Comparison of ENCODE assay signal across 10 mouse cellular contexts in genomic region chr8:87645371-87645770, GRCm38 (mm10).
A peak's percentile ranks its signal among the peaks of the same experiment; 100 is the strongest.
DNase-seq lines count a peak whose midpoint lies in the region; ATAC-seq lines count a peak whose summit lies in the region.
"Had no signal": no experiment of that assay in that cellular context is flagged by ENCODE, and none has a peak within 500 bp of the region (broad histone marks: within the 10 kb centered on the region; RNA-seq: fewer than 3 reads in every experiment).

No protein-coding gene starts in this region.

- no peak overlapping the region for H3K9ac ChIP-seq in midbrain, embryonic 11.5 days (ENCODE audit: low read length)
- no peak overlapping the region for H3K9ac ChIP-seq in hindbrain, embryonic 12.5 days
- H3K9ac ChIP-seq in neural tube, embryonic 14.5 days (replicated peaks; ENCODE audit: low read depth, low read length), result no peak overlapping the region

- ATAC-seq in midbrain, embryonic 11.5 days (ENCODE audit: low FRiP score), result no peak
- ATAC-seq in hindbrain, embryonic 12.5 days (ENCODE audit: low FRiP score), result peak; percentile 55; the same call in 1 of the 2 replicates
- peak; percentile 83; the same call in 1 of the 2 replicates for ATAC-seq in neural tube, embryonic 14.5 days (ENCODE audit: low read depth)
- no peak for ATAC-seq in megakaryocyte progenitor cell, adult 5-6 weeks (replicated peaks; ENCODE audit: poor library complexity)

- 51% methylated on average over 6 of the region's 6 CpGs for WGBS in midbrain, embryonic 10.5 days
- 54% methylated on average over 6 of the region's 6 CpGs for WGBS in midbrain, embryonic 11.5 days
- WGBS in hindbrain, embryonic 12.5 days, result 24% methylated on average over 6 of the region's 6 CpGs
- 15% methylated on average over 6 of the region's 6 CpGs for WGBS in neural tube, embryonic 14.5 days

- no peaks in the 10 kb centered on the region for H3K36me3 ChIP-seq in midbrain, embryonic 10.5 days
- no peaks in the 10 kb centered on the region for H3K36me3 ChIP-seq in midbrain, embryonic 11.5 days (ENCODE audit: control insufficient read depth, insufficient read depth, low read length)
- no peaks in the 10 kb centered on the region for H3K36me3 ChIP-seq in hindbrain, embryonic 12.5 days
- H3K36me3 ChIP-seq in neural tube, embryonic 14.5 days (ENCODE audit: control insufficient read depth, insufficient read depth, low read length), result no peaks in the 10 kb centered on the region

- 0 out of 2 replicates have a peak overlapping the region, but pooled peaks have one; percentile 24 for H3K27ac ChIP-seq in midbrain, embryonic 10.5 days (replicated peaks)
- H3K27ac ChIP-seq in midbrain, embryonic 11.5 days (ENCODE audit: low read depth, low read length), result no peak overlapping the region
- H3K27ac ChIP-seq in hindbrain, embryonic 12.5 days, result peak overlapping the region; percentile 61; the same call in 1 of the 2 replicates
- peak overlapping the region; percentile 68 for H3K27ac ChIP-seq in neural tube, embryonic 14.5 days (ENCODE audit: low read depth, low read length)

- H3K9me3 ChIP-seq in midbrain, embryonic 10.5 days (replicated peaks), result no peaks in the 10 kb centered on the region
- H3K9me3 ChIP-seq in midbrain, embryonic 11.5 days (ENCODE audit: control insufficient read depth, low read length), result no peaks in the 10 kb centered on the region
- H3K9me3 ChIP-seq in hindbrain, embryonic 12.5 days (replicated peaks), result no peaks in the 10 kb centered on the region
- no peaks in the 10 kb centered on the region for H3K9me3 ChIP-seq in neural tube, embryonic 14.5 days (ENCODE audit: control insufficient read depth, low read length)

- no peak overlapping the region for H3K4me2 ChIP-seq in midbrain, embryonic 11.5 days
- no peak overlapping the region for H3K4me2 ChIP-seq in hindbrain, embryonic 12.5 days (replicated peaks)
- no peak overlapping the region for H3K4me2 ChIP-seq in neural tube, embryonic 14.5 days (ENCODE audit: low read depth, low read length)

- no peak overlapping the region for H3K4me3 ChIP-seq in midbrain, embryonic 10.5 days
- no peak overlapping the region for H3K4me3 ChIP-seq in midbrain, embryonic 11.5 days (ENCODE audit: low read depth, low read length)
- no peak overlapping the region for H3K4me3 ChIP-seq in hindbrain, embryonic 12.5 days
- no peak overlapping the region for H3K4me3 ChIP-seq in neural tube, embryonic 14.5 days (ENCODE audit: low read depth, low read length)
- H3K4me3 ChIP-seq: myocyte had no signal

- peaks cover 16% of the 10 kb centered on the region for H3K4me1 ChIP-seq in midbrain, embryonic 10.5 days
- H3K4me1 ChIP-seq in midbrain, embryonic 11.5 days (ENCODE audit: control insufficient read depth, insufficient read depth, low read length), result no peaks in the 10 kb centered on the region
- H3K4me1 ChIP-seq in hindbrain, embryonic 12.5 days, result peaks cover 21% of the 10 kb centered on the region
- H3K4me1 ChIP-seq in neural tube, embryonic 14.5 days (ENCODE audit: control insufficient read depth, insufficient read depth, low read length), result 0 out of 2 replicates have a peak, but pooled peaks cover 5% of the 10 kb centered on the region

- no peak for DNase-seq in midbrain, embryonic 10.5 days (ENCODE audit: low spot score)
- no peak for DNase-seq in midbrain, embryonic 11.5 days (ENCODE audit: low spot score, missing footprints)
- peak; percentile 99 for DNase-seq in cerebellum, postnatal 10 days
- DNase-seq in spleen, postnatal 36 days (ENCODE audit: low spot score in 2 of 2), result no peak
- DNase-seq: kidney, adult 11 months; thymus, adult 18-20 months had no signal

- no peaks in the 10 kb centered on the region for H3K27me3 ChIP-seq in midbrain, embryonic 10.5 days (ENCODE audit: low read depth, poor library complexity, severe bottlenecking)
- H3K27me3 ChIP-seq in midbrain, embryonic 11.5 days (ENCODE audit: control insufficient read depth, insufficient read depth, low read length), result no peaks in the 10 kb centered on the region
- H3K27me3 ChIP-seq in hindbrain, embryonic 12.5 days, result no peaks in the 10 kb centered on the region
- no peaks in the 10 kb centered on the region for H3K27me3 ChIP-seq in neural tube, embryonic 14.5 days (ENCODE audit: control insufficient read depth, insufficient read depth, low read length)

Comparison
In these comparisons a context has a peak if more than half of its experiments do, and no peak if none do; other contexts are left out.
1. DNase-seq: peak in cerebellum, postnatal 10 days (2 of 2); none in midbrain, embryonic 10.5 days (single experiment), midbrain, embryonic 11.5 days (single experiment) and spleen, postnatal 36 days (0 of 2).
2. ATAC-seq: peak in hindbrain, embryonic 12.5 days (single experiment) and neural tube, embryonic 14.5 days (single experiment); none in midbrain, embryonic 11.5 days (single experiment) and megakaryocyte progenitor cell, adult 5-6 weeks (single experiment).